Mouse (Mus musculus): Measurements from ENCODE around the gene Cbfa2t2. TPM values are rescaled to one million over a fixed set of nuclear protein-coding genes. Genes with fewer than 3 reads are reported as not detected.

Cbfa2t2 gene
- polyA plus RNA-seq (2012; rRNA removed; ENCODE audit: low replicate concordance), result 10.9 and 12.3 TPM in 2 replicates

DNA sequence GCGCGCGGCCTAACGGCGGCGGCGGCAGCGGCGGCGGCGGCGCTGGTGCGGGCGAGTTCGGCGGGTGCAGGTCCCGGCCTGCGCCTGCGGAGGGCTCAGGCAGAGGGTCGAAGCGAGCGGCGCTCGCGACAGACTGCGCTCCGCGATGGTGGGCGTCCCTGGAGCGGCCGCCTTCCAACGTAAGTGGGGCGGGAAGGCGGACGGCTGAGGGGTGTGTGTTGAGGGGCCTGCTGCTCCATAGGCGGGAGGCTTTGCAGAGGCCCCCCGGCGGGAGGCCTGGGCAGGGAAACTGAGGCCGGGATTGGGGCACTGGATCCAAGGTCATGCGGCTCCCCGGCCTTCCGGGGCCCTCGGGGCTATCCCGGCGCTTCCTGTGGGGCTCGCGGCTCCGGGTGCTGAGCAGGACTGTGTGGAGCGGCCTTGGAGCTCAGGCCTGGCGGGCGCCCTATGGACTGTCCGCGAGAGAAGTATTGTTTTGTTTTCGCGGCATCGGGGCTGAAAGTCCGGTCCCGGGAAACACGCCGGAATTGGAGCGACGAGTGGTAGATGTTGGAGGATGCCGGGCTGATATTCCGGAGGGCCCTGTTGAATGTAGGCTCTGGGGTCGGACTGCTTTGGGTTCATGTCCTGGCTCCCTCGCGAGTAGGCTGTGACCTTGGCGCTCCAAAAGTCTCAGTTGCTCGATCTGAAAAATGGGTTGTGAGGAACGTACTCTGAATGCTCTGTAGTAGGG, at the start of gene Cbfa2t2:
Cbfa2t2 (plus strand) TSS at position 24 of the 733 bp plus-strand sequence.

DNA sequence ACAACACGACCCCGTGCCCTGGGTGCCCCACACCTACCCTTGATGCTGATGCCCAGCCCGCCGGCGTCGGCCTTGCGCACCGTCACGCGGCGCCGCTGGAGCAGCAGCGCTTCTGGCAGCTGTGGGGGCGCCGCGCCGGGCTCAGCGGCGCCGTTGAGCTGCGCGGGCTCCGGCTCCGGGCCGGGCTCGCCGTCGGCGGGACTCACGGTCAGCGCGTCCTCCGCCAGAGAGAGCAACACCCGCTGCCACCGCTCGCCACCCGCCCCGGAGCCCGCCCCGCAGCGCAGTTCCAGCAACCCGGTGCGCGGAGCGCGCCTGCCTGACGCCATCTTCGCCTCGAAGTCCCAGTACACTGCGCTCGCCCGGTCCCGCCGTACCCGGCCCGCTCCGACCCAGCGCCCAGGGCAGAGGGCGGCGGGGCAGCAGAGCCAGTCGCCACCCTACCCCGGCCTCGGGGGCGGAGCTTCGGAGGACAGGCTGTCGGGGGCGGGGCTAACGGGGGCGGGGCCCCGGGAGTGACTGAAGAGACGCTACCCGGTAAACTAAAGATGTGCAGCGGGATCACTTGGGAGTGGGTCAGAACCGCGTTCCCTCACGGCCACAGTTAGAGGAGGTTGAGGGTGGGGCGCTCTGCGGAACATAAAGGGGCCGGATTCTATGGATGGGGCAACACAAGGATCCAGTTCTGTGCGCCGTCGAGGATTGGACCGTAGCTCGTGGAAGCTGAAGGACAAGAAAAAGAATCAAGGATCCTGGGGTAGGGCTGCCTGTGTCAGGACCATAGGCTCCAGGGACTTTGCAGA, 28.4 kb upstream of the Cbfa2t2 start, which contains the start of gene Snta1:
Snta1 (minus strand) TSS at position 457 of the 803 bp plus-strand sequence.

DNA sequence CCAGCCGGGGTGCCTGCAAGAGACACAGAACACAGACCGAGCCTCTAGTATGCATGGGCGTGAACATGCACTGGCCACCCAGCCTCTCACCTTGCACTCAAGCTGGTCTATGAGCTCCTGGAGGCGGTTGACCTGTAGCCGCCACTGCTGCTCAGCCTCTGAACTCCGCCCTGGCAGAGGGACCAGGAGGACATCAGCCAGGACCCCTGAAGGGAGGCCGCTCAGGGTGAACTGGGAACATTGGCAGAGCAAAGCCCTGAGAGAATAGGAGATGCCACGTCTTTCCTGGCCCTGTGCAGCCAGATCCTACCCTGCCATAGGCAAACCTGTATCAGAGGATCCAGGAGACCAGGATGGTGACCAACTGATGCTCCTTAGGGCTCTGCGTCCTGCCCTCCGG, 110.4 kb downstream of the Cbfa2t2 start, which contains the start of gene 1700003F12Rik:
1700003F12Rik (plus strand) TSS at position 375 of the 400 bp plus-strand sequence.

DNA sequence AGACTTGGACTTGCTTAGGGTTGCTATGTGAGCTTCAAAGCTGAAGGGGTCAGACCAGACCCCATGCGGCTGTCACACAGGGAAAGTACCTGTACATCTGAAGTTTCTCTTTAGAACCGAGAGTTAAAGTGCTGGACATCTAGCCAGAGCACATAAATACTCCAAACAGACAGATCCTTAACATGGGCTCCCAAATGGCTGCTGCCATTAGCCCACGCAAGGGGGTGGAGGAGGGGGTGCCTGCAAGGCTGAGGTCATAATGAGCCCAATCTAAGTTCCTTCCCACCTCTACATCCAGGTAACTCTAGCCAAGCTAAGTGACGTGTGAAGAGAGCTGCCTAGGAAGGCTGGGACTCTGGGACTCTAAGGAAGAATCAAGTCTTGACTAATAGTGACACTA, 115.2 kb downstream of the Cbfa2t2 start, which contains the start of gene Actl10:
Actl10 (plus strand) TSS at position 301 of the 400 bp plus-strand sequence.

DNA sequence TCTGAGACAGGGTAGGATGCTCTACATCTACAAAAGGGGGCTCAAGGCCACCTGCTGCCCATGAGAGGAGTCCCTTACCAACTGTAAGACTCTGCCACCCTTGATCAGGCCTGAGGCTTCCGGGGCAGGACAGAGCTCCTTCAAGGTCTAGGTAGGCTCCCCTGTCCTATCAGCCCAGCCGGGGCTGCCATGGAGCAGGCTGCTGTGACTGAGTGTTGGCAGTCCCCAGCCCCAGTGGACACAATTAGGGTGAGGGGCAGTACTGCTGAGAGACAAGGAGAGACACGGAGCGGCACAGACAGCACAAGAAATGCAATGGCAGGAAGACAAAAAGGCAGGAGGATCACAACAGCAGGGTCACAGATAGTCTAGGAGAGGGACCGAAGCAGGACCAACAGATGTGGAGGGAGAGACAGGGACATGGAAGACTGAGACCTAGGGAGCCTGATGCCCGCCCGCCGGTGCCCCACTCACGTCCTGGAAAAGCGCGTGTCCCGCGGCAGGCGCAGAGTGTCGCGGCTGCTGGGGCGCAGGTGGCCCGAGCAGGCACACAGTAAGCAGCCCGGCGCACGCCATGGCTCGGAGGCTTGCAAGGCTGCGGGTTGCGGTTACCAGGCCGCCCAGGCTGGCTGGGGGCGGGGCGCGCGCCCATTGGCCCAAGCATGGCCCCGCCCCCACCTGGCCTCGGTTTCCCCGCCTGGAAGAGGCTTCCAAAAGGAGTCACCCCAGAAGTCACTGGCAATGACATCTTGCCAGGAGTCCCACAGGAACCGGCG, 122.2 kb downstream of the Cbfa2t2 start, which contains the start of gene Necab3:
Necab3 (minus strand) TSS at position 627 of the 776 bp plus-strand sequence.

DNA sequence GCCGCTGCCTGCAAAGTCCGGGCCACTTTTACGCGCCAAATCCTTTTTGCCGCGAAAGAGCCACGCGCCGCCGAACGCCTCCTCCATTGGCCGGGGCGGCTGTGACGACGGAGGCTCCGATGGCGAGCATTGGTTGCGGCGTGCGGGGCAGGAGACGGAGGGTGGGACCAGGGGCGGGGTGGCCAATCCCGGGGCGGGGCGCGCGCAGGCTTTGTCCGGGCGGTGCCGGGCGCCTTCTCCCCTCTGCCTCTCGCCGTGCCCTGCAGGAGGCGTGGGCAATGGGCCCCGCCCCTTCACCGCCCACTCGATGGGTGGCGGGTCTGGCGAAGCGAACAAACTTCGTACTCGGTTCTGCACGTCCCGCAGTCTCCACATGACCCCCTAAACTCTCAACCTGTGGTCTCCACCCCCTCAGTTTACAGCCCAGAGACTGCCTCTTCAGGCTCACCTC, 133.6 kb downstream of the Cbfa2t2 start, which contains the start of gene E2f1:
E2f1 (minus strand) TSS at position 57 of the 451 bp plus-strand sequence.

Other genes starting within 250 kb of the Cbfa2t2 start
- not detected in 2 replicates for gene Bpifb1, start 245.7 kb upstream of the Cbfa2t2 start, polyA plus RNA-seq (2012; rRNA removed; ENCODE audit: low replicate concordance)
- gene Bpifb5, start 212.7 kb upstream of the Cbfa2t2 start, polyA plus RNA-seq (2012; rRNA removed; ENCODE audit: low replicate concordance), result 1.8 and 2.5 TPM in 2 replicates
- gene Bpifb9a, start 178.6 kb upstream of the Cbfa2t2 start, polyA plus RNA-seq (2012; rRNA removed; ENCODE audit: low replicate concordance), result not detected in 2 replicates
- gene Bpifb9b, start 129.3 kb upstream of the Cbfa2t2 start, polyA plus RNA-seq (2012; rRNA removed; ENCODE audit: low replicate concordance), result not detected in 2 replicates
- gene Cdk5rap1, start 63.5 kb upstream of the Cbfa2t2 start, polyA plus RNA-seq (2012; rRNA removed; ENCODE audit: low replicate concordance), result 5.8 and 12.7 TPM in 2 replicates
- 30.3 and 42.6 TPM in 2 replicates for gene Snta1, start 28.4 kb upstream of the Cbfa2t2 start, polyA plus RNA-seq (2012; rRNA removed; ENCODE audit: low replicate concordance)
- 0.45 and 2.6 TPM in 2 replicates for gene 1700003F12Rik, start 110.6 kb downstream of the Cbfa2t2 start, polyA plus RNA-seq (2012; rRNA removed; ENCODE audit: low replicate concordance)
- 0.14 TPM in 1 of 2 replicates, not detected in the other for gene Actl10, start 115.3 kb downstream of the Cbfa2t2 start, polyA plus RNA-seq (2012; rRNA removed; ENCODE audit: low replicate concordance)
- 4.3 and 5.1 TPM in 2 replicates for gene Necab3, start 122.4 kb downstream of the Cbfa2t2 start, polyA plus RNA-seq (2012; rRNA removed; ENCODE audit: low replicate concordance)
- 5.8 and 8.5 TPM in 2 replicates for gene E2f1, start 133.4 kb downstream of the Cbfa2t2 start, polyA plus RNA-seq (2012; rRNA removed; ENCODE audit: low replicate concordance)
- 72.3 and 84.3 TPM in 2 replicates for gene Pxmp4, start 167.2 kb downstream of the Cbfa2t2 start, polyA plus RNA-seq (2012; rRNA removed; ENCODE audit: low replicate concordance)
- gene Zfp341, start 176.8 kb downstream of the Cbfa2t2 start, polyA plus RNA-seq (2012; rRNA removed; ENCODE audit: low replicate concordance), result 6.2 and 7.6 TPM in 2 replicates
- gene 4930519P11Rik, start 177.0 kb downstream of the Cbfa2t2 start, polyA plus RNA-seq (2012; rRNA removed; ENCODE audit: low replicate concordance), result 1.5 and 2.1 TPM in 2 replicates
- gene Chmp4b, start 215.2 kb downstream of the Cbfa2t2 start, polyA plus RNA-seq (2012; rRNA removed; ENCODE audit: low replicate concordance), result 63.7 and 64.4 TPM in 2 replicates